Mouse (Mus musculus) testis, postnatal 14 days (tissue): ENCODE results near the gene Baz1a.
"Not testable (repeated sequence)": the region's sequence is repeated elsewhere in the genome, so short reads cannot be mapped to it uniquely, and the experiment has no call there.

ENCODE experiments used
- DNase-seq: peaks from one replicate; pipeline ENCODE4 v3.0.0; 2021; ENCODE audit warnings: low spot score

Gene Baz1a

GRCm38 (mm10) chr12:54980939-54981338 lies 33.2 kb downstream of the Baz1a start:
- DNase-seq = no peak

- DNase-seq = no peak
These were observed 33.6 kb downstream of the Baz1a start for GRCm38 (mm10) chr12:54980532-54980931.

GRCm38 (mm10) chr12:54969033-54969432 lies 45.1 kb downstream of the Baz1a start:
- no peak for DNase-seq

GRCm38 (mm10) chr12:54965532-54966160 lies 48.5 kb downstream of the Baz1a start:
- DNase-seq = no peak

GRCm38 (mm10) chr12:54959569-54959968 lies 54.6 kb downstream of the Baz1a start:
- no peak for DNase-seq

- DNase-seq = no peak
These were observed 57.2 kb downstream of the Baz1a start for GRCm38 (mm10) chr12:54956974-54957373.

GRCm38 (mm10) chr12:54956457-54956856 lies 57.7 kb downstream of the Baz1a start:
- DNase-seq = no peak

- no peak for DNase-seq
These were observed 68.0 kb downstream of the Baz1a start for GRCm38 (mm10) chr12:54946116-54946515.

GRCm38 (mm10) chr12:54942586-54943157 lies 71.5 kb downstream of the Baz1a start:
- DNase-seq = not testable (repeated sequence)

GRCm38 (mm10) chr12:54937581-54938343 lies 76.4 kb downstream of the Baz1a start:
- not testable (repeated sequence) for DNase-seq

- DNase-seq = no peak
These were observed 103.8 kb downstream of the Baz1a start for GRCm38 (mm10) chr12:54910387-54910786.

- not testable (repeated sequence) for DNase-seq
These were observed 121.6 kb downstream of the Baz1a start for GRCm38 (mm10) chr12:54892559-54892958.

GRCm38 (mm10) chr12:54890426-54890825 lies 123.7 kb downstream of the Baz1a start:
- DNase-seq = no peak

GRCm38 (mm10) chr12:54887580-54888127 lies 126.5 kb downstream of the Baz1a start:
- no peak for DNase-seq

- DNase-seq = no peak
These were observed 134.5 kb downstream of the Baz1a start for GRCm38 (mm10) chr12:54879630-54880029.

GRCm38 (mm10) chr12:54879211-54879610 lies 134.9 kb downstream of the Baz1a start:
- DNase-seq = no peak

- DNase-seq = no peak
These were observed 136.3 kb downstream of the Baz1a start for GRCm38 (mm10) chr12:54877875-54878274.

- no peak for DNase-seq
These were observed 137.3 kb downstream of the Baz1a start for GRCm38 (mm10) chr12:54876879-54877278.

- no peak for DNase-seq
These were observed 139.4 kb downstream of the Baz1a start for GRCm38 (mm10) chr12:54874711-54875110.

- DNase-seq = peak; percentile 90
These were observed 151.3 kb downstream of the Baz1a start, which contains the start of gene Cfl2 for GRCm38 (mm10) chr12:54862606-54863535. Gene Cfl2, minus strand, starts transcription at chr12:54862877.

GRCm38 (mm10) chr12:54861991-54862605 lies 152.1 kb downstream of the Baz1a start:
- peak; percentile 40 for DNase-seq
